Mouse (Mus musculus): ENCODE measurements at regions not wholly inside any gene's neighbourhood (a gene's known extent, or its start where the extent isn't known, plus 50 kb on each side); places are given as distances from the start of the nearest gene placed in this dataset.
A peak's percentile ranks its signal among the peaks of the same experiment; 100 is the strongest.

DNA sequence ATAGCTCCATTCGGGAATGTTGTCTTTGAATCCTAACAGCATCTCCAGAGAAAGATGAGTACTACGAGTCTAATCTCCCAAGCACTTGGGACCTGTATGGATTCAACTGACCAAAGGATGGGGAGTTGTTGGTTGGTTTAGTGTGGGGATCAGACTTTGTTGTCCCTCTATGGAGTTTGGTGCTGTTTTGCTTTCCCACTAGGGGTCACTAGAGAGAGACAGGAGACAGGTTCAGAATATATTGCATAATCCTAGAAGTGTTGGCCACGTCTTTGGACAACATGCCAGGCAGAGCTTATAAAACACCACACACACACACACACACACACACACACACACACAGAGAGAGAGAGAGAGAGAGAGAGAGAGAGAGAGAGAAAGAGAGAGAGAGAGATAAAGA is 118.6 kb upstream of the Ercc6l2 start:
- ATAC-seq (ENCODE audit: poor library complexity, severe bottlenecking) = peak; percentile 76

DNA sequence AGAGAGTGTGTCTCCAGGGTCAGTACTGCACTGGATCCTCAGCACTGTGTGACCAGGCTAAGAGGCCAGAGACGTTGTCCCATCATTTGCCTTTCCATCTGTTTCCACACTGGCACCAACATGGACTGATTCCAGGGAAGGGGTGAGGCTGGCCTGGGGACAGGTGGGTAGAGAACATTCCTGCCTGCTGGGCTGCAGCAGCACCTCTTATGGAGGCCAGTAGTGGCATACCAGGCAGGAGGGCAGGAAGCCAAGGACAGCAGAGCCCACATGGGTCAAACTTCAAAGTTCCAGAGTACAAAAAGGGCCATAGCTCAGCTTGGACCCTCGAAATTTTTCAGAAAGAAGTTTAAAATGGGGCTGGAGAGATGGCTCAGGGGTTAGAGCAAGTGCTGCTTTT is 115.4 kb upstream of the Ercc6l2 start:
- ATAC-seq (ENCODE audit: poor library complexity, severe bottlenecking) = no peak

DNA sequence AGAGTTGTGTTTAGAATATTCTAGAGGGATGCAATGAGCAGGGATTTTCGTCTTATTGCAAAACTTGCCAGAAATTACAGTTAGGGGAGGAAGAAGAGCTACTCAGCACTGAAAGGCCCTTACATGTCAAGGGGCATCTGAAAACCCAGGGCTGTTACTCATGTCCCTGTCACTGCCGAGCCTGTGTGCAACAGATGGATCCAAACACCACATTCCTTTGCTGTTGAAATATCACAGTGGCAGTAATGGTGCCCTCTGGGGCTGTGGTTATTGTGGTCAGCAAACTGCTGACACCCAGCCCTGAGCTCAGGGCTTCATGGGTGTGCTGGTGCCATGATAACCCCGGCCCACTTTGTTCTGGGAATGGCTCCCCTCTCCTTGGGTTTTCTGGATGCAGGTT is 114.3 kb upstream of the Ercc6l2 start:
- peak; percentile 22; the same call in 1 of the 2 replicates for ATAC-seq (ENCODE audit: poor library complexity, severe bottlenecking)

DNA sequence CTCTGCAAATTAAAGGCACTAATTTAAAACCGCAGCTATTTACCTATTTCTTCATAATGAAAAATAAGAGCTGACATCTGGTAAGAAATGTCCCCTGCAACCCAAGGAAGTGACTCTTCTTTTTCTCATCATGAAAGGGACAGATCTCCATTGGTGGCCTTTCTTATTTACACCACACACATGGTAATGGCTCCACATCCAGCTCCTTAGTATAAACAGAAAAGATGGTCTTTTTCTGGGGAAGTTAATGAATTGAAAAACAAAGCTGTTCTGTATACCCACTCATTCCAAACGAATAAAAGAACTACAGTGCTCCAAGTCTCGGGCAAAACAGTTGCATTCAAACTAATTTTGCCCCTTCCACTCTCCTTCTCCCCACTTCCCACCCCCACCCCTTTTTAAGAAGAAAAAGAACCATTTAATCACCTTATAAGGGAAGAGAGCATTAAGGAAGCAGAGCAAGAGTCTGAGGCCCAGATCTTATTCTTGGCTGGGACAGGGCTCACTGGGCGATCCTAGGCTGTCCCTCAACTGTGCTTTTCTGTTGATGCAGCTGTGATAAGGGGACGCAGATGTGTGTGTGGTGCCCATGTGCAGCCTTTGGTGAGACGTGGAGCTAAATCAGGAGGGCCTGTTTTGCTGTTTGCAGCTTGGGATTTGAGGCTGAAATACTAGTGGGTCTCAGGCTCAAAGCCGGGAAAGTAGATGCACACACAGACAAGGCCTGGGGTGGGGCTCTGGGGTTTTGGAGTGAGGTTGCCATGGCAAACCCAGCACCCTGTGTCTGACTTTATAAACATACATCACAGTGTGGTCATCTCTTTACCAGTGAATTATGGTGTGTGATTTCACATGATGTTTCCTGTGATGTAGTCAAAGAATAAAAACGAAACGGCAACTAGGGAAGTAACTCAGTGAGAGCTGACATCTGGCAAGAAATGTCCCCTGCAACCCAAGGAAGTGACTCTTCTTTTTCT is 113.6 kb upstream of the Ercc6l2 start:
- ATAC-seq (ENCODE audit: poor library complexity, severe bottlenecking) = peak; percentile 77

DNA sequence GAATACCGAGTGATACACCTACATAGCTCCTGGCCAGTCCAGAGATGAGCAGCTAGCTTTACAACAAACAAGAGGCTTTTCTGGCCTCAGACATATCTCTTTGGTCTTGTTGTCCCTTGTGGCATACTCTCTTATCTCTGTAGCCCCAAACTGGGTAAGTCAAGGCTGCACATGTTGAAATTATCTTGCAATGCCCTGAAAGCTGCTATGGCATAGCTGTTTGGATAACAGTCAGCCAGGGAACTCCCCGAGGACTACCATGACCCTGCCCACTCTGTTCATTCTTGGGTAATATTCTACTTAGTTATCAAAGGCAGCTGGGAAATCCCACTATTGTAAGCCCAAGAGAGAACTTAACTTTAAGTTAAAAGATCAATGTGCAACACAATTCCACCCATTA is 106.5 kb upstream of the Ercc6l2 start:
- ATAC-seq (ENCODE audit: poor library complexity, severe bottlenecking) = peak; percentile 24; the same call in 1 of the 2 replicates

DNA sequence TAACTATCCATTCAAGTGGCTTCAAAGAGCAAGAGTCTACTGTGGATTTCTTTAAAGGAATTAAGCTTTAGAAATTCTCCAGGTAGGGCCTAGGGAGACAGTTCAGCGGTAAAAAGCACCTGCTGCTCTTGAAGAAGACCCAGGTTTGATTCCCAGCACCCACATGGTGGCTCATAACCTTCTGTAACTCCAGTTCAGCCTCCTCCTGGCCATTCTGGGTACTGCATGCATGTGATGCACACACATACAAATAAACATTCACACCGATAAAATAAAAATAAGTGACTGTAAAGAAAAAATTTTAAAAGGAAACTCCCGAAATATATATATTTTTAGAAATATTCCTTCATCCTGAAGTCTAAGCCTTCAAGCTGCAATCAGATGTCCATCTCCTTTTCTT is 101.9 kb upstream of the Ercc6l2 start:
- no peak for ATAC-seq (ENCODE audit: poor library complexity, severe bottlenecking)

DNA sequence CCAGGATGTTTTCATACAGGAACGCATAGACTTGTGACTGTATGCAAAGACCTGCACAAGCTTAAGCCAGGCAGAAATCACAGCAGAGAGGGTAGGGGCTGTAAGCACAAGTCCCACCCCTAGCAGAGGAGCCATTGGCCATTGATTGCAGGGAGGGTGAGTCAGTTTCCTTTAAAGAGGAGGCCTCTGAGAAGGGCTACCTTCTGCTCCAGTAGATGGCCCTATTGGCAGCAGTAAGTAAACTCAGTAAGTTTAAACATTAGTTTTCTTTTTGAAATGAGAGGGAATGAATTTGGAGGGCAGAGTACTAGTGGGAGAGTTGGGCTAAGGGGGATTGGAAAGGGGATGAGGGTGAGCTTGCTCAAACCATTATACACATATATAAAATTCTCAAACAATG is 98.5 kb upstream of the Ercc6l2 start:
- no peak for ATAC-seq (ENCODE audit: poor library complexity, severe bottlenecking)

DNA sequence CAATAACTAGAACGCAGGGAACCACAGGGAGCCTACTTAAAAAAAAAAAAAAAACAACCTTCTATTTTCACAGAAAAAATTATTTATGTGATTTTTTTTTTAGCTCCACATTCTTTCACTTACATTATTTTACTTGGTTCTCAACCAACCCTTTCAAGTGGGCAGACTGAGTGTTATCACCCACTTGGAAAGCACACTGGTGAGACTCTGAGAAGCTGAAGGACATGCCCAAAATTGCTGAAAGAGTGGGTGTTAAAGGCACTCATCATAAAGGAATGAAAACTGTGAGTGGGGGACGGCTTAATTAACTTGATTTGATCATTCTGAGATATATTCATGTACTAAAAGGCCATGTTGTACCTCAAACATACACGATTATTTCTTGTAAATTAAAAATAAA is 97.8 kb upstream of the Ercc6l2 start:
- no peak for ATAC-seq (ENCODE audit: poor library complexity, severe bottlenecking)

DNA sequence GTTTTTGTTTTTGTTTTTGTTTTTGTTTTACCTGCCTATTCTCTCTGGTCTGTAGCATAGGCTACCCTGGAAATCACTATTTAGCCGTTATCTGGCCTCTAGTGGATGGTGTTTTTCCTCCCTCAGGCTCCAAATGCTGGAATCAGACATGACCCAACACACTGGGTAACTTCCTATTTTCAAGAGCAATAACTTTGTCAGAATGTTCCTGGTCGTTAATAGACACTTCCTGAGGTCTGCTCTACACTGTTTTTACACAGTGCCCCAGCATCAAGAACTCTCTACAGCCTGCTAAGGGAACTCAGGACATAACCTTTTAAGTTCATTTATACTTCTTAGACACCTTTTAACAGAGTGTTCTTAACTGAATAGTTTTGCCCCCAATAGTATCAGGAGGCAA is 96.3 kb upstream of the Ercc6l2 start:
- ATAC-seq (ENCODE audit: poor library complexity, severe bottlenecking) = no peak

DNA sequence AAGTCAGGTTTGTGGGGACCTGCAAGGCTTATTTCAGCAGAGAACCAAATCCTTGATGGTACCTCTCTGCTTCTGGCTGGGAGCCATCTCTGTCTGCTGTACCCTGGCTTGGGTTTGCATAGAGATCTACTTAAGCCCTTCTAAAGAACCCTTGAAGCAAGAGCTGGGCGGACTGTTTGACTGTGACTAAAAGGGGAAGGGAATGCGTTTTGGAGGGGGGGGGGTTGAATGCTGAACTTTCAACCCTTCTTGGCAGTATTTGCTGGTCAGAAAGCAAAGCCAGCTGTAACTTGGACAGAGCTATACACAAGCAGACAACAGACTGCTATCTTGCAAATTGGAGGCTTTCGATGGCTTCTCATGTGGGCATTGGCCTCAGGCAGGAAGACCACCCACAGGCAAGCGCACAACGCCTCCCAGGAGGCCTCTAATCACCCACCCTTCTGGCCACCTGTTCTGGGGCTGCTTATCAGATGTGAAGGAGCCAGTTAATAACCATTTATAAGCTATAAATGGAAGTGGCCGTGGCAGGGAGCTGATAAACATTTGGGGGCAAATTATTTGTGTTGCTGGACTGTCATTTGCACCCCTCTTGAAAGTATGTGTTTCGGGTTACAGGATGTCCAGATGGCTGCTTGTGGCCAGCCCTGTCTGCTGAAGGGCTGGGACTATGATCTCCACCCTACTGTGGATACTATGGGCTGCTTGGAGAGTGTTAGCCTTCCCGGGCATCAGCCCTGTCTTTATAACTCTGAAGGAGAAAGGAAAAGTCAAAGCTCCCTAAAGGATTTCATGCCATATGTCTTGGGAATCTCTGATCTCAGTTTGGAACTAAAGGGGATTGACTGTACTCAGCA is 95.5 kb upstream of the Ercc6l2 start:
- ATAC-seq (ENCODE audit: poor library complexity, severe bottlenecking) = no peak

DNA sequence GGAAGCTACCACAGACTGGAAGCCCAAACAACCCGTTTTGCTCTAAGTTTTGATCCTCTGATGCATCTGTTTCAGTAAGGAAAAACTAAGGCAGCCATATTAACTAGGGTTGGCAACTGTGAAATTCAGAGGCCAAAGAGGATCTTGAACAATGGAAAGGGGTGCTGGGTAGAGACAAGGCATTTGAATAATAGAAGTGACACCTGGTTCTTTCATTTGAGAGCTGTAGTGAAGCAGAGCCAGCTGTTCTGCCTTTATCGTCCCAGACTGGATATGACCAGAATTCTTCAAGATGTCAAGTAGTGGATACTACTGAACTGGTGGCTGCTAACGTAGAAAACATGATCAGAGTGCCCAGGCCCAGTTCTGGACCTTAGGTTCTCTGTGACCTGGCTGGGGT is 94.4 kb upstream of the Ercc6l2 start:
- no peak for ATAC-seq (ENCODE audit: poor library complexity, severe bottlenecking)

DNA sequence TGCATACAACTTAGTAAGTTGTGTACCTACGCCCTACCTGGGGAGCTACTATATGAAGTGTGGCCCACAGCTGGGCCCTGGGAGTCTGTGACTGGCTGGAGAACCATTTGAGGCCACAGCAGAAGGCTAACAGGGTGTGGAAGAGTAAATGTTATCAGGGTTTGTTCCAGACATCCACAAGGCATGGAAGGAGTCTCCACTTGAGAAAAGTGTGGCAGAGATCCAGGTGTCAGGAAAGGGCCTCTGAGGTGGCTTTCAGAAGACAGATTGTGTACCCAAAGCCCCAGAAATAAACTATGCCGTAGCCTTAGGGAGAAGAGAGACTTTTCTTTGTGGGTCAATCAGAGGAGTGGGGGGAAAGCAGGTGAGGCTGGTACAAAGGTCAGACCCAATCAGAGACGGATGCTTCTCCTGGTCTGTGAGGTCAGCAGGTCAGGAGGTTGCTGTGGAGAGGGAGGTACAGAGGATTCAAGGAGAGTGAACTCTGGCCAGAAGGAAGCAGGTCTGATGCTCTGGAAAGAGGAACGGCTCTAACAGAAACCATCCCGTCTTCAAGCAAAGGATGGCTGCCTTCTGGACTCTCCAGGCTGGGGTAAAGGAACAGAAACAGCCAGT is 93.9 kb upstream of the Ercc6l2 start:
- no peak for ATAC-seq (ENCODE audit: poor library complexity, severe bottlenecking)

DNA sequence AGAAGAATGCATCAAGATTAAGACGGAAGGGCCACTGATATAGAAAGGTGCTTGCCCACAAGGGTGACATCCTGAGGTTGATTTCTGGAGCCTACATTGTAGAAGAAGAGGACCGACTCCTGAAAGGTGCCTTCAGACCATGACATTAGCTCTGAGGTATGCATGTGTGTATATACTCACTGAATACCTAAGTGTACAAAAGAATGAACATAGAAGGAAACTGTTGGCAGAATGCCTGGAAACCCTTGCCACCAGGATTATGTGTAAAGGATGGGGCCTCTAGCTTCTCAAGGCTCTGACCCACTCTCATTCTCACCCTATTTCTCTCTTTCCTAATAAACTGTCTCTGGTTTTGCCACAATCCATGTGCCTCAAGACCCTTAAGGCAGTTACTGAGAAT is 90.7 kb upstream of the Ercc6l2 start:
- ATAC-seq (ENCODE audit: poor library complexity, severe bottlenecking) = no peak

DNA sequence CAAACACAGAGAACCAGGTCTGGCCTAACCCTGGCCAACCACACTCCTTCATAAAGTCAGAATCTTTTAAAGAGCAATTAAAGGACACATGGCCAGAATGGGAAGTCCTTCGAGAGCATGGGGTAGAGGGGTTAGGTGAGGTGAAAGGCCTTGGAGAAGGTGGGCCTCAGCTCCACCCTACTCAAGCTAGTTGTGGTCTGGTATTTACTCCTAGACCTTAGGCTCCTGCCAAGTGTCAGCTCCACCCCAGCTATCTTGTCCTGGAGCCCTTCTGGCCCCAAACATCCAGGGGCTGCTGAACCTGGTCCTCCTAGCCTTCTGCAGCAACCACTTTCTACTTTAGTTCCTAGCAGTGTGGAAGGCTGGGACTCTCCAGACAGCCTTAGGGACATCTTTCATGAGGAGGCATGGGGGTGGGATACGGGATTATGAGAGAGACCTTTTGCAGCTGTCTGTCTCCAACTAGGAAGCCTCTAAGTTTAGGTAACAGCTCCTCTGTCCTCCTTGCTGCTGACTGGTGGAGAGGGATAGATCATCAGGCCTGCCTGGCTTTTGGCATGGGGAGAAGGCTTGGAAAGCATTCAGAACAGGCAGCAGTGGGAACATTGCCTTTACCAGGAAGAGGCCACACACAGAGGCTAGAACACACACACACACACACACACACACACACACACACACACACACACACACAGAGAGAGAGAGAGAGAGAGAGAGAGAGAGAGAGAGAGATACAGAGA is 90.0 kb upstream of the Ercc6l2 start:
- no peak for ATAC-seq (ENCODE audit: poor library complexity, severe bottlenecking)

DNA sequence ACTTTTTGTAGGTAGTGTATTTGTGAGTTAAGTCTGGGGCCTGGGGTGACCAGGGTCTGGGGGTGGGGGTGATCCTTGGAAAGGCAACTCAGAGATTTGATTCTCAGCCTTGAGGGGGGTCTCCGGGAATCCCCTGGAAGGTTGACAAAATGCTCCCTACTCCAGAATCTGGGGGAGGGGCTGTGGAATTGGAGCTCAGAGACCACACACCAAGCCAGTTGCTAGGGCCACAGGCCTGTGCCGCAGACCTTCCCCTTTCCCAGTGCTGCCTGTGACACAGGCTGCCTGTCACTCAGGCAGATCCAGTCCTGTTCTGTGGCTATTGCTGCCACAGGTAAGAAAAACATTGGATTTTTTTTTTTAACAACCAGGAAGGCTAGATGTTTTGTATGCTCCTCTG is 89.0 kb upstream of the Ercc6l2 start:
- no peak for ATAC-seq (ENCODE audit: poor library complexity, severe bottlenecking)

DNA sequence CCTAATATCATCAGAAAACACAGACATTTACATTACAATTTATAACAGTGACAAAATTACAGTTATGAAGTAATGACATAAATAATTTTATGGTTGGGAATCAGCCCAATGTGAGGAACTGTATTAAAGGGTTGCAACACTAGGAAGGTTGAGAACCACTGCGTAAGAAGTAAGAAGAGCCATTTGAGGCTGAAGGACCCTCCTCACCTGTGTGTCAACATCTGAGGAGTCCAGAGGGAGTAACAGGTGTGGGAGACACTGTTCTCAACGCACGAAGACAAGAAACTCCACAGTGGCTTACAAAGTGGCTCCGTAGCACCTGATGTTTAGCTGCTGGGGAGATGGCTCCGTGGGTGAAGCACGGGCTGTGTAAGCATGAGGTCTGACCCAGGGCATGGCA is 88.5 kb upstream of the Ercc6l2 start:
- no peak for ATAC-seq (ENCODE audit: poor library complexity, severe bottlenecking)

DNA sequence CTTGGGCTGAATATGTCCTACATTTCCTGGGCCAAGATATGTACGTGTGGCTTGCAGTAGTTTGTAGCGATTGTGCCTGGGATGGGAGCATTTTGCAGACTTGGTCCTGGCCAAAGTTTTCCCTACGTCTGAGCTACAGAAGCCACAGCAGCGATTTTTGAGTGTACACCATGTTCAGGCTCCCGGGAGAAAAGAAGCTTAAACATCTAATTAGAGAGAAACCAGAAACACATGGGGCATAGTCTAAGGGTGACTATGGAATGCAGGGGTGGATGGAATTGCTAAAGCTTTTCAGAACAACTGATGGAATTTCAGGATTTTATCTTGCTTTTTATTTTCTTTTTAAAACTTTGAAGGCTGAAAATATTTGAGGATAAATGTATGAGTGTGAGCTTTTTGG is 79.3 kb upstream of the Ercc6l2 start:
- ATAC-seq (ENCODE audit: poor library complexity, severe bottlenecking) = no peak

DNA sequence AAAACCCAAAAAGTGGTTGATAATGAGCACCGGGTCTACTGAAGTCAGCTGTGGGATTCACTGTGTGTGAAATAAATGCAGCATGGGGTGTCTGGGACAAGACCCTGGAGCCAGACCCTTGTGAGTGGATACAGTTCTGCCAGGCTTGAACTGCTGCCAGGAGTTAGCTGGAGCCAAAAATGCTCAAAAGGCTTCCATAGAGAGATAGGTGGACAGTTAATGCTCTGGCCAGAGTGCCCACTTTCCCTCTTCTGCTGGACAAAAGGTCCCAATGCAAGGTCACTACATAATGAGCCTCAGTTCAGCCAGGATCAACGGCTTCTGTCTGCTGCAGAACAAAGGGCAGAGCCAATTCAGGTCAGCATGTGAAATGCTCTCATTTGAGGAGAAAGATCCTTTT is 73.2 kb upstream of the Ercc6l2 start:
- no peak for ATAC-seq (ENCODE audit: poor library complexity, severe bottlenecking)

DNA sequence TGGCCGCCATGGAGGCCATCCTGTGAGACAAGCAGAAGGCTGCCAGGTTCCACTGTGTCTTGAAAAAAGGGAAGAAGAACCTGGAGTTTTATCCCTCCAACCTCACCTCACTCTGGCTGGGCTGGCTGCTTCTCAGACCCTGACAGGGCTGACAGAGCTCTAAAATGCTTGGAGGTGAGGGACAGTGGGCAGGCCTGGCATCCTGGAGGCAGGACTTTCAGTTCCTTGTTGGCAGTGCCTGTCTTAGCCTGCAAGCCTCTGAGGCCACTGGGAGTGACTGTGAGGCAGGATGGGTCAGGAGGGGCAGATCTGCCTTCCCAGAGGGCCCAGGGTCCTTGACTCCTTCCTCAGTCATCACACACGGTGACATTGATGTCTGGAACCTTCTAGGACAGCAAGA is 66.3 kb upstream of the Ercc6l2 start:
- ATAC-seq (ENCODE audit: poor library complexity, severe bottlenecking) = no peak

DNA sequence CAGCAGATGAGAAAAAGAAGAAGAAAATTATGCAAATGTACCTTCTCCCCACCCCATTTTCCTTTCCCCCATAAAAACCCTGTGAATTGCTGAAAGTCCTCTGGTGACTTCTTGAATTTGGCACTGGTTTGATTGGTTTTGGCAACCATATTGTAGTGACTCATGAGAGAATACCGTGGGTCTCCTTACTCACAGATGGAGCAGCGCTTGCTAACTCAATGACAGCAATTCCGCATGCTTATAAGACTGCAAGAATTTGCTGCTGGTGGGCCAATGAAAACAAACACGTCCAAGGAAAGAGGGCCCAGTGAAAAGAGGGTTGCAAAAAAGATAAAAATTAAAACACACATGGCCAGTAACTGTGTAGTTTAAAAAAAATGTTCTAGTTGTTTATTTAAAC is 65.0 kb upstream of the Ercc6l2 start:
- no peak for ATAC-seq (ENCODE audit: poor library complexity, severe bottlenecking)

DNA sequence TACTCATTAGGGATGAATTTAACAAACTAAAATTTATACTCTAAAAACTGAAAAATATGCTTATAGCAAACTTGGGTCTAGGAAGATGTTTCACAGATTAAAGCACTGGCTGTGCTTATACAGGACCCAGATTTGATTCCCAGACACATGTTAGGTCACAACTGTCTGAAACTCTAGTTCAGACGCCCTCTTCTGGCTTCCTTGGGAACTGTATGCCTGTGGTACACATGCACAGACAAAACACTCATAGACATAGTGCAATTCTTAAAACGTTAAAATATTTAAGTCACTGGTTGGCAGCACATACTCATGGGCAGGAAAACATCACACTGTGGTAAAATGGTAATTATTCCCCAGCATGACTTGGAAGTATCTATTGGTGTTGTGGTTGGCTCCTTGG is 63.8 kb upstream of the Ercc6l2 start:
- no peak for ATAC-seq (ENCODE audit: poor library complexity, severe bottlenecking)

All from megakaryocyte, adult 5-6 weeks (primary cell).